Mouse (Mus musculus): Measurements from ENCODE around the gene Ano10. TPM values are rescaled to one million over a fixed set of nuclear protein-coding genes. Genes with fewer than 3 reads are reported as not detected.

Gene Ano10
- total and polyA plus RNA-seq, 3 experiments: 3.2 to 26.8 (median 8.3) TPM

DNA sequence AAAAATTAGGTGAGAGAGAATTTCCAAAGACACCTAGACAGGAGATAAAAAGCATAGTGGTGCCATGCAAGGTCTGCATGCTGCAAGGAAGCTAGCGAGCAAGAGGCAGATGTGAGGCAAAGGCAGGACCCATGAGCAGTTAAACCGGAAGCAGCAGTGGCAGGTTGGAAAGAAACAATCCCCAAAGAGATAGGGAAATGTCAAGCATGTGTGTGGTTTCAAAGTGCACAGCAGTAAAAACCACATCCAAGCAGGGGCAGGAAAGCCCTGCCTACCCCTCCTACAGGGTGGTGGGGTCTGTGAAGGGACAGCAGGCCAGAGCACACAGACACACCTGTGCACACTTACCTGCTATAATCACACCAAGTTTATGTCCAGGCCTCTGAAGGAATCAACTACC is 61.3 kb downstream of the Ano10 start:
- no peak for TF ChIP-seq GATA2 (IDR thresholded peaks at IDR 0.05; ENCODE audit: borderline replicate concordance, low read depth, low read length)
- TF ChIP-seq GATA1 (IDR thresholded peaks at IDR 0.05; ENCODE audit: borderline replicate concordance, low read length): no peak
- no peak for TF ChIP-seq POLR2AphosphoS5 (IDR thresholded peaks at IDR 0.05; ENCODE audit: insufficient replicate concordance, low read depth, low read length)
- TF ChIP-seq TAL1 (conservative IDR thresholded peaks at IDR 0.05; ENCODE audit: low read depth, low read length): no peak
- TF ChIP-seq CTCF (IDR thresholded peaks at IDR 0.05; ENCODE audit: low read depth, low read length): no peak
- DNase-seq (ENCODE audit: low spot score) (no peak), ATAC-seq (ENCODE audit: extremely low read depth, insufficient number of reproducible peaks, low FRiP score, poor library complexity, severe bottlenecking) (no peak)
- peaks cover 2% of the 10 kb centered on the region; the same call in 1 of the 2 replicates for H3K27me3 ChIP-seq (ENCODE audit: insufficient read depth, low read length)
- no peaks in the 10 kb centered on the region for H3K36me3 ChIP-seq (replicated peaks)
- no peaks in the 10 kb centered on the region for H3K9me3 ChIP-seq (replicated peaks)
- H3K4me3 ChIP-seq (ENCODE audit: low read depth, low read length): no peak overlapping the region
- peaks cover 21% of the 10 kb centered on the region for H3K4me1 ChIP-seq (ENCODE audit: insufficient read depth, low read depth, low read length)

DNA sequence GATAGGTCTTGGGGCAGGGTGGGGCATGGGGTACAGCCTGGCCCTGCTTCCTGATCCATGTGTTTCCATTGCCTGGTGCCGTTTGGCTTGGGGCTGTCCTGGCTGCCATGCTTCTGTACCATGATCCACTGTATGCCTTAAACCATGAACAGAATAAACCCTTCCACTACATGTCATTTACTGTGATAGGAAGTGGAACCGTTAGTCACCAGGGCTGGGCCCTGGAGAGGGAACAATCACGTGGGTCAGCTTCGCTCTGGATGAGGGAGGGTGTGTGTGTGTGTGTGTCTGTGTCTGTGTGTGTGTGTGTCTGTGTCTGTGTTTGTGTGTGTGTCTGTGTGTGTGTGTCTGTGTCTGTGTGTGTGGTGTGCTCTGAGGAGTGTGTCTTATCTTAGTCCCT is 63.5 kb downstream of the Ano10 start:
- DNase-seq (ENCODE audit: low spot score) (no peak), ATAC-seq (ENCODE audit: extremely low read depth, insufficient number of reproducible peaks, low FRiP score, poor library complexity, severe bottlenecking) (peak; percentile 61)
- Histone ChIP-seq H3K27me3 (ENCODE audit: insufficient read depth, low read length) (peaks cover 2% of the 10 kb centered on the region; the same call in 1 of the 2 replicates), H3K4me3 (ENCODE audit: low read depth, low read length) (no peak overlapping the region), H3K4me1 (ENCODE audit: insufficient read depth, low read depth, low read length) (peaks cover 21% of the 10 kb centered on the region), H3K9me3 (replicated peaks) (no peaks in the 10 kb centered on the region), H3K36me3 (replicated peaks) (no peaks in the 10 kb centered on the region)
- TF ChIP-seq GATA1 (IDR thresholded peaks at IDR 0.05; ENCODE audit: borderline replicate concordance, low read length) (no peak), TAL1 (conservative IDR thresholded peaks at IDR 0.05; ENCODE audit: low read depth, low read length) (no peak), GATA2 (IDR thresholded peaks at IDR 0.05; ENCODE audit: borderline replicate concordance, low read depth, low read length) (no peak), CTCF (IDR thresholded peaks at IDR 0.05; ENCODE audit: low read depth, low read length) (no peak), POLR2AphosphoS5 (IDR thresholded peaks at IDR 0.05; ENCODE audit: insufficient replicate concordance, low read depth, low read length) (no peak)

DNA sequence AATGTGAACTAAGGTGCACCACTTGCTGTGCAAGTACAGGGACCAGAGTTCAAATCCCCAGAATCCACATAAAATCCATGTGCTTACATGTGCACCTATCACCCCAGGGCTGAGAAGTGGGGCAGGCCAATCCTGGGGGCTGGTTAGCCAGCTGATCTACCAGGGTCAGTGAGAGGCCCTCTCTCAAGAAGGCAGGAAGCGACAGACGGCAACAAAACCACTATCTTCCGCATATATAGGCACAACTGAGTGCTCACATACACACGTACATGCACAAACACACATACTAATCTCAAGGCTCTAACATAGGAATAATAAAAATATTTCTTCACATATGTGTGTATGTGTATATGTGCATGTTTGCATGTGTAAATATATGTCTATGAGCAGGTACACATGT is 67.8 kb downstream of the Ano10 start:
- H3K4me3 ChIP-seq (ENCODE audit: low read depth, low read length): no peak overlapping the region
- H3K36me3 ChIP-seq (replicated peaks): no peaks in the 10 kb centered on the region
- no peak for ATAC-seq (ENCODE audit: extremely low read depth, insufficient number of reproducible peaks, low FRiP score, poor library complexity, severe bottlenecking)

DNA sequence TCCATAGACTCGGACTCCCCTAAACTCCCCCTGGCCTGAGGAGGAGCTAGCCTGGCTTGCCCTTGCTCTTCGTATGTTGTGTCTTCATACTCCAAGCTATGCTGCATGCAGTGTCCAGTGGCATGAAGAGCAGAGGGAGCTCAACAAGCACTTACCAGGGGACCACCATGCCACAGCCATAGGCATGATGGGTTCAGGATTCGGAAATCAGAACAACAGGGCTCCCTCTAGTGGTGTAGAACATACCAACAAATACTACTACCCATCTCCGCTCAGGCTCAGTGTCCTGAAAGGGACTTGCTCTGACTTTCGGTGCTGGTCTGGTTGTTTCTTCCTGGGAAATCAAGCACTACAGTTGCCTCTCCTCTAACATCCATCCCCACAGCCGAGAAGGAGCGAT is 68.9 kb downstream of the Ano10 start:
- no peak for DNase-seq (ENCODE audit: low spot score)
- Histone ChIP-seq H3K9me3 (replicated peaks) (no peaks in the 10 kb centered on the region), H3K36me3 (replicated peaks) (no peaks in the 10 kb centered on the region), H3K27me3 (ENCODE audit: insufficient read depth, low read length) (no peaks in the 10 kb centered on the region), H3K4me3 (ENCODE audit: low read depth, low read length) (no peak overlapping the region), H3K4me1 (ENCODE audit: insufficient read depth, low read depth, low read length) (no peaks in the 10 kb centered on the region)
- TF ChIP-seq CTCF (IDR thresholded peaks at IDR 0.05; ENCODE audit: low read depth, low read length): peak; percentile 79
- no peak for TF ChIP-seq GATA1 (IDR thresholded peaks at IDR 0.05; ENCODE audit: borderline replicate concordance, low read length)
- ATAC-seq (ENCODE audit: extremely low read depth, insufficient number of reproducible peaks, low FRiP score, poor library complexity, severe bottlenecking): peak; percentile 28

More for the DNA sequence above, 67.8 kb downstream of the Ano10 start:
- Histone ChIP-seq H3K4me1 (ENCODE audit: insufficient read depth, low read depth, low read length) (peaks cover 10% of the 10 kb centered on the region), H3K27me3 (ENCODE audit: insufficient read depth, low read length) (0 out of 2 replicates have a peak, but pooled peaks cover 2% of the 10 kb centered on the region), H3K9me3 (replicated peaks) (no peaks in the 10 kb centered on the region)
- TF ChIP-seq GATA2 (IDR thresholded peaks at IDR 0.05; ENCODE audit: borderline replicate concordance, low read depth, low read length) (no peak), GATA1 (IDR thresholded peaks at IDR 0.05; ENCODE audit: borderline replicate concordance, low read length) (no peak), CTCF (IDR thresholded peaks at IDR 0.05; ENCODE audit: low read depth, low read length) (no peak), TAL1 (conservative IDR thresholded peaks at IDR 0.05; ENCODE audit: low read depth, low read length) (no peak), POLR2AphosphoS5 (IDR thresholded peaks at IDR 0.05; ENCODE audit: insufficient replicate concordance, low read depth, low read length) (no peak)
- no peak for DNase-seq (ENCODE audit: low spot score)

DNA sequence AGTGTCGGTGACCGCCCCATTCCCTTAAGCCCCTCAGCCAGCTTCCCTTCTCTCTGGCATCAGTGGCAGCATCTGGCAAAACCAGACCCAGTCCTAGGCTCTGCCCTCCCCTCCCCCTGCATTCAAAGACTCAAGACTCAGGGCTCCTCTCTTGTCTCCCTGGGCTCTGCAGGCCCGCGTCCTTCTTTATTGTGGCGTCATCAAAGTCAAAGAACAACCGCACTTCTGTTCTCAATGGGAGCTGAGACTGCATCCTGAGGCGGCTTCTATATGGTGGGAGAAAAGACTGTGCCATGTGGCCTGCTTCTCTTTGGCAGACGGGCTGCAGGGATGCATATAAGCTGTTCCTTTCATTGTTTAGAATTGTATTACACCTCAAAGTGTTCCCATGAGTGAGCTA is 71.2 kb downstream of the Ano10 start:
- Histone ChIP-seq H3K9me3 (replicated peaks) (no peaks in the 10 kb centered on the region), H3K27me3 (ENCODE audit: insufficient read depth, low read length) (no peaks in the 10 kb centered on the region), H3K4me3 (ENCODE audit: low read depth, low read length) (no peak overlapping the region), H3K36me3 (replicated peaks) (no peaks in the 10 kb centered on the region), H3K4me1 (ENCODE audit: insufficient read depth, low read depth, low read length) (no peaks in the 10 kb centered on the region)
- DNase-seq (ENCODE audit: low spot score) (no peak), ATAC-seq (ENCODE audit: extremely low read depth, insufficient number of reproducible peaks, low FRiP score, poor library complexity, severe bottlenecking) (no peak)
- TF ChIP-seq CTCF (IDR thresholded peaks at IDR 0.05; ENCODE audit: low read depth, low read length) (no peak), TAL1 (conservative IDR thresholded peaks at IDR 0.05; ENCODE audit: low read depth, low read length) (no peak), POLR2AphosphoS5 (IDR thresholded peaks at IDR 0.05; ENCODE audit: insufficient replicate concordance, low read depth, low read length) (no peak)

DNA sequence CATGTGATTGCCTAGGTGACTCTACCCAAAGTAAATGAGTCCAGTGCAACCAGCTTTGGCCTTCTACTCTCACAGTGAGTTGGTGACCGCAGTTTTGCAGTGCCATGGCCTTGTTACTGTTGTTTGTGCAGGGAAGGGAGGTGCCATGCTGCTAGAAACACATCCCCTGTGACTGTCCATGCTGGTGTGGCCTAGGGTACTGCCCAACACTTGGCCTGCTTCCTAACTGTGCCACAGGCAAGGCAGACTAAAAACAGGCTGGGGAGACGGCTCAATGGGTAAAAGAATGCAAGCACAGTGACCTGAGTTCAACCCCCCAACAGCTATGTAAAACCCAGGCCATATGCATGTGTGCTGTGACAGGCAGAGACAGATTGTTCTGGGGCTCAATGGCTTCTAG is 74.3 kb downstream of the Ano10 start:
- Histone ChIP-seq H3K27me3 (ENCODE audit: insufficient read depth, low read length) (peaks cover 3% of the 10 kb centered on the region; the same call in 1 of the 2 replicates), H3K4me3 (ENCODE audit: low read depth, low read length) (no peak overlapping the region), H3K36me3 (replicated peaks) (no peaks in the 10 kb centered on the region), H3K9me3 (replicated peaks) (no peaks in the 10 kb centered on the region), H3K4me1 (ENCODE audit: insufficient read depth, low read depth, low read length) (no peaks in the 10 kb centered on the region)
- TF ChIP-seq GATA1 (IDR thresholded peaks at IDR 0.05; ENCODE audit: borderline replicate concordance, low read length) (no peak), POLR2AphosphoS5 (IDR thresholded peaks at IDR 0.05; ENCODE audit: insufficient replicate concordance, low read depth, low read length) (no peak), GATA2 (IDR thresholded peaks at IDR 0.05; ENCODE audit: borderline replicate concordance, low read depth, low read length) (no peak), TAL1 (conservative IDR thresholded peaks at IDR 0.05; ENCODE audit: low read depth, low read length) (no peak), CTCF (IDR thresholded peaks at IDR 0.05; ENCODE audit: low read depth, low read length) (no peak)
- ATAC-seq (ENCODE audit: extremely low read depth, insufficient number of reproducible peaks, low FRiP score, poor library complexity, severe bottlenecking) (no peak), DNase-seq (ENCODE audit: low spot score) (no peak)

All from G1E (cell line).